Mouse (Mus musculus) midbrain, embryonic 10.5 days (tissue): ENCODE measurements around the gene Eif3g. TPM values are rescaled to one million over a fixed set of nuclear protein-coding genes. Genes with fewer than 3 reads are reported as not detected.

Experiments
- DNase-seq: peaks from one replicate; pipeline ENCODE4 v3.0.0-alpha.2; 2017; ENCODE audit warnings: low spot score
- H3K27ac ChIP-seq: fragments of 300-500 bp; sonication (generic); replicated peaks from 2 replicates; pipeline ENCODE4 v1.5.1; 2016; ENCODE audit warnings: mild to moderate bottlenecking
- H3K27me3 ChIP-seq: fragments of 300-500 bp; sonication (generic); 2 replicates; pipeline ENCODE4 v1.6.1; 2016; ENCODE audit warnings: low read depth, mild to moderate bottlenecking; ENCODE audit not compliant: poor library complexity, severe bottlenecking
- H3K36me3 ChIP-seq: fragments of 300-500 bp; sonication (generic); 2 replicates; pipeline ENCODE4 v1.6.1; 2016; ENCODE audit warnings: mild to moderate bottlenecking, moderate library complexity
- H3K4me1 ChIP-seq: fragments of 300-500 bp; sonication (generic); 2 replicates; pipeline ENCODE4 v1.6.1; 2016
- H3K4me3 ChIP-seq: fragments of 300-500 bp; sonication (generic); 2 replicates; pipeline ENCODE4 v1.5.1; 2016; ENCODE audit warnings: mild to moderate bottlenecking, moderate library complexity
- H3K9me3 ChIP-seq: fragments of 300-500 bp; sonication (generic); replicated peaks from 2 replicates; pipeline ENCODE4 v1.6.1; 2016; ENCODE audit warnings: mild to moderate bottlenecking
- WGBS: fragments of 180-500 bp; shearing (Covaris S2); methylation state at CpG from one replicate; pipeline ENCODE4 v1.1.7; 2016; 5-methylcytosine and 5-hydroxymethylcytosine counted together
- microRNA-seq: library from miRNA; unstranded; fragments of <30 nt; microRNA quantifications from one replicate; pipeline ENCODE4, GENCODE M21; 2017
- polyA plus RNA-seq: library from polyadenylated mRNA; unstranded; fragments of >200 nt; fragmentation: Nextera tagmentation; extraction: Ambion mirVana; gene quantifications from 2 replicates; pipeline ENCODE4 v1.2.1, GENCODE M21; 2016

Eif3g gene
- polyA plus RNA-seq, 1 experiment from 2014 or later = 429 TPM

GRCm38 (mm10) chr9:20868448-20869001 lies 29.9 kb downstream of the Eif3g start, which contains the start of gene A230050P20Rik:
A230050P20Rik (plus strand) TSS chr9:20868642.
- Histone ChIP-seq H3K4me3 (peak within 1 kb of the TSS; percentile 45), H3K4me1 (peaks cover 9% of the 10 kb centered on the region), H3K27me3 (peaks cover 56% of the 10 kb centered on the region), H3K9me3 (no peaks in the 10 kb centered on the region), H3K27ac (no peak within 1 kb of the TSS), H3K36me3 (no peaks in the 10 kb centered on the region)
- peak; percentile 21 for DNase-seq
- 9% methylated on average over 53 of the region's 53 CpGs for WGBS

- Histone ChIP-seq H3K27me3 (peaks cover 56% of the 10 kb centered on the region), H3K4me3 (no peak overlapping the region), H3K4me1 (peaks cover 9% of the 10 kb centered on the region), H3K9me3 (no peaks in the 10 kb centered on the region), H3K27ac (no peak overlapping the region), H3K36me3 (no peaks in the 10 kb centered on the region)
- WGBS = 71% methylated on average over 3 of the region's 3 CpGs
- DNase-seq = no peak
Observed at GRCm38 (mm10) chr9:20866879-20867278, 31.5 kb downstream of the Eif3g start.

GRCm38 (mm10) chr9:20862225-20862624 lies 36.2 kb downstream of the Eif3g start:
- peaks cover 14% of the 10 kb centered on the region for H3K27me3 ChIP-seq
- no peak for DNase-seq
- no peaks in the 10 kb centered on the region for H3K36me3 ChIP-seq
- no peaks in the 10 kb centered on the region for H3K9me3 ChIP-seq
- WGBS = 56% methylated on average over 4 of the region's 4 CpGs
- H3K4me3 ChIP-seq = no peak overlapping the region
- H3K4me1 ChIP-seq = no peaks in the 10 kb centered on the region
- H3K27ac ChIP-seq = no peak overlapping the region

GRCm38 (mm10) chr9:20861821-20862220 lies 36.6 kb downstream of the Eif3g start:
- DNase-seq = peak; percentile 56
- H3K27ac ChIP-seq = no peak overlapping the region

GRCm38 (mm10) chr9:20859926-20860325 lies 38.5 kb downstream of the Eif3g start:
- no peak for DNase-seq
- no peaks in the 10 kb centered on the region for H3K4me1 ChIP-seq
- no peak overlapping the region for H3K27ac ChIP-seq
- WGBS = 52% methylated on average over 6 of the region's 6 CpGs
- no peaks in the 10 kb centered on the region for H3K36me3 ChIP-seq
- H3K4me3 ChIP-seq = no peak overlapping the region
- H3K27me3 ChIP-seq = no peaks in the 10 kb centered on the region
- no peaks in the 10 kb centered on the region for H3K9me3 ChIP-seq

More at GRCm38 (mm10) chr9:20861821-20862220, 36.6 kb downstream of the Eif3g start:
- Histone ChIP-seq H3K9me3 (no peaks in the 10 kb centered on the region), H3K4me1 (no peaks in the 10 kb centered on the region), H3K27me3 (peaks cover 10% of the 10 kb centered on the region; the same call in 1 of the 2 replicates), H3K36me3 (no peaks in the 10 kb centered on the region), H3K4me3 (no peak overlapping the region)
- 15% methylated on average over 4 of the region's 4 CpGs for WGBS

GRCm38 (mm10) chr9:20857131-20857530 lies 41.3 kb downstream of the Eif3g start:
- H3K9me3 ChIP-seq = no peaks in the 10 kb centered on the region
- H3K27me3 ChIP-seq = no peaks in the 10 kb centered on the region
- no peaks in the 10 kb centered on the region for H3K4me1 ChIP-seq
- H3K27ac ChIP-seq = no peak overlapping the region
- no peak overlapping the region for H3K4me3 ChIP-seq
- DNase-seq = peak; percentile 26
- 9% methylated on average over 6 of the region's 6 CpGs for WGBS
- H3K36me3 ChIP-seq = no peaks in the 10 kb centered on the region

GRCm38 (mm10) chr9:20850179-20850578 lies 48.2 kb downstream of the Eif3g start:
- no peaks in the 10 kb centered on the region for H3K36me3 ChIP-seq
- no peak overlapping the region for H3K4me3 ChIP-seq
- H3K4me1 ChIP-seq = no peaks in the 10 kb centered on the region
- H3K27ac ChIP-seq = no peak overlapping the region
- 88% methylated on average over 2 of the region's 2 CpGs for WGBS
- H3K27me3 ChIP-seq = no peaks in the 10 kb centered on the region
- no peak for DNase-seq
- H3K9me3 ChIP-seq = no peaks in the 10 kb centered on the region

Small RNA genes within 50 kb of the gene (microRNA-seq; reads per million reads assigned to microRNA genes)
- 0.90 reads per million for gene Mir7081

Other genes with a start within 250 kb of the Eif3g start
- gene Pin1, start 246.5 kb downstream of the Eif3g start, polyA plus RNA-seq = 84.0 and 91.4 TPM in 2 replicates
- gene Olfm2, start 152.3 kb downstream of the Eif3g start, polyA plus RNA-seq = 26.8 and 34.6 TPM in 2 replicates
- gene Col5a3, start 83.6 kb downstream of the Eif3g start, polyA plus RNA-seq = 0.60 TPM in 2 replicates
- not detected in 2 replicates for gene Rdh8, start 80.1 kb downstream of the Eif3g start, polyA plus RNA-seq
- gene A230050P20Rik, start 30.0 kb downstream of the Eif3g start, polyA plus RNA-seq = 0.69 and 0.87 TPM in 2 replicates
- 5.5 and 5.9 TPM in 2 replicates for gene Angptl6, start 18.9 kb downstream of the Eif3g start, polyA plus RNA-seq
- gene Ppan, start 10.4 kb downstream of the Eif3g start, polyA plus RNA-seq = 78.4 and 97.2 TPM in 2 replicates
- gene Dnmt1, start 61.3 kb upstream of the Eif3g start, polyA plus RNA-seq = 141 and 145 TPM in 2 replicates
- 19.1 and 22.1 TPM in 2 replicates for gene S1pr2, start 78.2 kb upstream of the Eif3g start, polyA plus RNA-seq
- 141 and 143 TPM in 2 replicates for gene Mrpl4, start 104.1 kb upstream of the Eif3g start, polyA plus RNA-seq
- gene Icam1, start 117.4 kb upstream of the Eif3g start, polyA plus RNA-seq = 4.5 and 4.9 TPM in 2 replicates
- 5.6 and 5.9 TPM in 2 replicates for gene Icam4, start 130.8 kb upstream of the Eif3g start, polyA plus RNA-seq
- gene Icam5, start 133.4 kb upstream of the Eif3g start, polyA plus RNA-seq = 0.05 TPM in 1 of 2 replicates, not detected in the other
- gene Zglp1, start 168.5 kb upstream of the Eif3g start, polyA plus RNA-seq = 0.91 and 1.2 TPM in 2 replicates
- 1.0 and 1.3 TPM in 2 replicates for gene Gm49373, start 174.5 kb upstream of the Eif3g start, polyA plus RNA-seq
- gene Fdx1l, start 175.0 kb upstream of the Eif3g start, polyA plus RNA-seq = 57.1 and 66.7 TPM in 2 replicates
- 3.4 and 3.9 TPM in 2 replicates for gene Gm38431, start 193.4 kb upstream of the Eif3g start, polyA plus RNA-seq
- gene Raver1, start 193.4 kb upstream of the Eif3g start, polyA plus RNA-seq = 95.4 and 102 TPM in 2 replicates
- gene Tyk2, start 232.6 kb upstream of the Eif3g start, polyA plus RNA-seq = 13.6 and 14.8 TPM in 2 replicates